Mouse (Mus musculus): ENCODE data around the gene Zcrb1. TPM values are rescaled to one million over a fixed set of nuclear protein-coding genes. Genes with fewer than 3 reads are reported as not detected.

Gene Zcrb1
- 85.3 and 92.3 TPM in 2 replicates for polyA plus RNA-seq (2011; ENCODE audit: insufficient read length, low read depth, missing spikeins)

- Histone ChIP-seq H3K4me3 (ENCODE audit: insufficient read depth, low read length) (peak within 1 kb of the TSS; percentile 89), H3K27ac (ENCODE audit: insufficient read depth, low read length) (peak within 1 kb of the TSS; percentile 19), H3K4me1 (ENCODE audit: control insufficient read depth, insufficient read depth, low read length) (peaks cover 2% of the 10 kb centered on the region; the same call in 1 of the 2 replicates)
- TF ChIP-seq POLR2A (IDR thresholded peaks at IDR 0.05; ENCODE audit: low read depth, low read length): 0 out of 2 replicates have a peak, but pooled peaks have one; percentile 53
- TF ChIP-seq CTCF (IDR thresholded peaks at IDR 0.05; ENCODE audit: borderline replicate concordance, insufficient read depth, low read length): no peak
These were observed at the start of gene Zcrb1, which contains the start of gene Pphln1 for GRCm38 (mm10) chr15:93397826-93398698. Gene Zcrb1, minus strand, starts transcription at chr15:93398334. Gene Pphln1, plus strand, starts transcription at chr15:93398350.

DNA sequence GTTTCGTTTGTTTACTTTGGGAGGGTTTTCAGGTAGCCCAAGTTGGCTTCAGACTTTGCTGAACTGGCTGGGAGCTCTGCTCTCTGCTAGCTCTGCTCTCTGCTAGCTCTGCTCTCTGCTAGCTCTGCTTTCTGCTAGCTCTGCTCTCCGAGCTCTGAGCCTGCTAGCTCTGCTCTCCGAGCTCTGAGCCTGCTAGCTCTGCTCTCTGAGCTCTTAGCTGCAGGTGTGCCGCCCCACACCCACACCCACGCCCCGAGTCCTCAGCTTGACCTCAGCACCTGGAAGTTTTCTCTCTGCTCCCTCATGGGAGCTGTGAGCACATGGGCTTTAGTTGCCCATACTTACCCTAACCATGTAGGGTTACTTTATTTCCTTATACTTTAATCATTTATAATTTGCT is 45.5 kb upstream of the Zcrb1 start:
- TF ChIP-seq POLR2A (IDR thresholded peaks at IDR 0.05; ENCODE audit: low read depth, low read length) (no peak), CTCF (IDR thresholded peaks at IDR 0.05; ENCODE audit: borderline replicate concordance, insufficient read depth, low read length) (no peak)
- Histone ChIP-seq H3K4me3 (ENCODE audit: insufficient read depth, low read length) (no peak overlapping the region), H3K4me1 (ENCODE audit: control insufficient read depth, insufficient read depth, low read length) (no peaks in the 10 kb centered on the region), H3K27ac (ENCODE audit: insufficient read depth, low read length) (no peak overlapping the region)

GRCm38 (mm10) chr15:93442271-93442670 is 44.1 kb upstream of the Zcrb1 start:
- Histone ChIP-seq H3K4me3 (ENCODE audit: insufficient read depth, low read length) (no peak overlapping the region), H3K27ac (ENCODE audit: insufficient read depth, low read length) (no peak overlapping the region), H3K4me1 (ENCODE audit: control insufficient read depth, insufficient read depth, low read length) (no peaks in the 10 kb centered on the region)
- TF ChIP-seq POLR2A (IDR thresholded peaks at IDR 0.05; ENCODE audit: low read depth, low read length): no peak

GRCm38 (mm10) chr15:93438663-93439062 is 40.5 kb upstream of the Zcrb1 start:
- no peak for TF ChIP-seq POLR2A (IDR thresholded peaks at IDR 0.05; ENCODE audit: low read depth, low read length)
- TF ChIP-seq CTCF (IDR thresholded peaks at IDR 0.05; ENCODE audit: borderline replicate concordance, insufficient read depth, low read length): peak; percentile 90; the same call in 1 of the 2 replicates
- no peak overlapping the region for H3K27ac ChIP-seq (ENCODE audit: insufficient read depth, low read length)
- no peaks in the 10 kb centered on the region for H3K4me1 ChIP-seq (ENCODE audit: control insufficient read depth, insufficient read depth, low read length)
- H3K4me3 ChIP-seq (ENCODE audit: insufficient read depth, low read length): no peak overlapping the region

DNA sequence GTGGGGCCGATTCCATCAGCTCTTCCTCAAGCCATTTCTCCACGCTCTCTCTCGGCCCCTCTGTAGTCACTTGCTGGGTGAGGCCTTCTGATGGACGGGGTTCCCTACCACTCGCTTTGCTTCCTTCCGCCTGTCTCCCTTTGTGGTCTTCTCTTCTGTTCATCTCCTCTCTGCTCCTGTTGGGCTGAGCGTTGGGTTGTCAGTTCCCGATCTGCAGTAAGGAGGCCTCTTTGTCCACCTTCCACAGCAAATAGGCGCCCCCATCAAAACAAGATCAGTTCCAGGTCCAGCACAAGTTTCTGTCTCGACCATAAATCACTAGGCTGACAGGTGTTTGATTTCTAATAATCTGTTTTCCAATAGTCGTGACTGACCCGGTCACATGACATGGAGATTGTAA is 37.9 kb upstream of the Zcrb1 start:
- no peak for TF ChIP-seq POLR2A (IDR thresholded peaks at IDR 0.05; ENCODE audit: low read depth, low read length)
- TF ChIP-seq CTCF (IDR thresholded peaks at IDR 0.05; ENCODE audit: borderline replicate concordance, insufficient read depth, low read length): no peak
- no peaks in the 10 kb centered on the region for H3K4me1 ChIP-seq (ENCODE audit: control insufficient read depth, insufficient read depth, low read length)

DNA sequence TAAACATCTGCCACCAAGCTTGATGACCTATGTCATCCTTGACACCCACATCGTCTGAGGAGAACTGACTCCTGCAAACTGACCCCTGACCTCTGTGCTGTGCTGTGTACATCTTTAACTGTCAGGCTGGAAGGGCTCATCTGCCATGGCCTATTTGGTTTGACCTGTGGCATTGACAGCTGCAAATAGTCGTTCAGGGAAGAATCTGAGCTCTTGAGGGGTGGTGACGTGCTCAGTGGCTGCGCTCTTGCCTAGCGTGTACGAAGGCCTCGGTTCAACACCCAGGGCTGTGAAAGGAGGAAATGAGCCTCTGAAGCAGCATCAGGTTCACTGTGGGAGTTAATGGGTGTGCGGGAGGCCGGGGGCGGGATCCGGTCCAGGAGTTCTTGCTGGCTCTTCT is 35.7 kb upstream of the Zcrb1 start:
- no peak for TF ChIP-seq POLR2A (IDR thresholded peaks at IDR 0.05; ENCODE audit: low read depth, low read length)
- no peak for TF ChIP-seq CTCF (IDR thresholded peaks at IDR 0.05; ENCODE audit: borderline replicate concordance, insufficient read depth, low read length)
- no peak overlapping the region for H3K4me3 ChIP-seq (ENCODE audit: insufficient read depth, low read length)
- H3K4me1 ChIP-seq (ENCODE audit: control insufficient read depth, insufficient read depth, low read length): no peaks in the 10 kb centered on the region
- no peak overlapping the region for H3K27ac ChIP-seq (ENCODE audit: insufficient read depth, low read length)

More for the DNA sequence above, 37.9 kb upstream of the Zcrb1 start:
- no peak overlapping the region for H3K27ac ChIP-seq (ENCODE audit: insufficient read depth, low read length)
- H3K4me3 ChIP-seq (ENCODE audit: insufficient read depth, low read length): no peak overlapping the region

GRCm38 (mm10) chr15:93422537-93422936 is 24.4 kb upstream of the Zcrb1 start:
- no peak overlapping the region for H3K27ac ChIP-seq (ENCODE audit: insufficient read depth, low read length)
- H3K4me1 ChIP-seq (ENCODE audit: control insufficient read depth, insufficient read depth, low read length): no peaks in the 10 kb centered on the region
- no peak overlapping the region for H3K4me3 ChIP-seq (ENCODE audit: insufficient read depth, low read length)
- TF ChIP-seq CTCF (IDR thresholded peaks at IDR 0.05; ENCODE audit: borderline replicate concordance, insufficient read depth, low read length): no peak
- no peak for TF ChIP-seq POLR2A (IDR thresholded peaks at IDR 0.05; ENCODE audit: low read depth, low read length)

DNA sequence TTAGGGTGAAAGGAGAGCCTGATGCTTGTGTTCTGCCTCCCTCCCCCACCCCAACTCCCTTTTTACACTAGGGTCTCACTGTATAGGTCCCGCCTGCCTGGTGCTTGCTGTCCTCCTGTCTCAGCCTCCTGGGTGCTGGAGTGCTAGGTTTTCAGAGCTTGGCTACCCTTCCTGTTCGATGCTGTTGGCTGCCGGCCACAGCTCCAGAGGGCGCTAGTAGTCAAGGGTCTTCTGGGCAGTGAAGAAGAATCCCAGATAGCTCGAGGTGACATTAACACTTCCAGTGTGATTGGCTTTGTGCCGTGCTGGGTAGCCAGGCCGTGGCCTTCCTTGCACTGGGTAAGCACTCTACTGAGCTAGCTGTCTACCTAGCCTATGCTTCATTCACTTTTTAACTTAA is 22.5 kb upstream of the Zcrb1 start:
- Histone ChIP-seq H3K4me1 (ENCODE audit: control insufficient read depth, insufficient read depth, low read length) (no peaks in the 10 kb centered on the region), H3K4me3 (ENCODE audit: insufficient read depth, low read length) (no peak overlapping the region), H3K27ac (ENCODE audit: insufficient read depth, low read length) (no peak overlapping the region)
- TF ChIP-seq POLR2A (IDR thresholded peaks at IDR 0.05; ENCODE audit: low read depth, low read length): no peak
- TF ChIP-seq CTCF (IDR thresholded peaks at IDR 0.05; ENCODE audit: borderline replicate concordance, insufficient read depth, low read length): no peak

- TF ChIP-seq CTCF (IDR thresholded peaks at IDR 0.05; ENCODE audit: borderline replicate concordance, insufficient read depth, low read length) (no peak), POLR2A (IDR thresholded peaks at IDR 0.05; ENCODE audit: low read depth, low read length) (no peak)
- no peak overlapping the region for H3K4me3 ChIP-seq (ENCODE audit: insufficient read depth, low read length)
- no peak overlapping the region for H3K27ac ChIP-seq (ENCODE audit: insufficient read depth, low read length)
- no peaks in the 10 kb centered on the region for H3K4me1 ChIP-seq (ENCODE audit: control insufficient read depth, insufficient read depth, low read length)
These were observed 18.2 kb upstream of the Zcrb1 start for GRCm38 (mm10) chr15:93416300-93416699.

DNA sequence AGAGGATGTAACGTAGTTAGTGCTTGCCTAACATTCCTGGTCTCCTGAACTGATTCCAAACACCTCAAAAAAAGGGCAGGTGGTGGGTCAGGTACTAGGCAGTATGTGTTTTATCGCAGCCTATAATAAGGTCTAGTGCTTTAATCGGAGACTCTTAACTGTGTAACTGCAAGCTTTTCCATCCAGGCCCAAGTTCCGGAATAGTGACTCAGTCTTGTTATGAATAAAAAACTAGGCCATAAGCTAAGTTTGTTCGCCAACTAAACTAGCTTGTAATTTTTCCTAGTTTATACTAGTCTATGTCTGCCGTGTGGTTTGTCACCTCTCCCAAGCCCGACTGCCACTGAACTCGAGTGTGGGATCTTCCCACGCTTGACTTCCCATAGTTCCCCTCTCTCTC is 16.3 kb upstream of the Zcrb1 start:
- no peaks in the 10 kb centered on the region for H3K4me1 ChIP-seq (ENCODE audit: control insufficient read depth, insufficient read depth, low read length)
- H3K4me3 ChIP-seq (ENCODE audit: insufficient read depth, low read length): no peak overlapping the region
- TF ChIP-seq POLR2A (IDR thresholded peaks at IDR 0.05; ENCODE audit: low read depth, low read length) (no peak), CTCF (IDR thresholded peaks at IDR 0.05; ENCODE audit: borderline replicate concordance, insufficient read depth, low read length) (no peak)

More for the DNA sequence above, 16.3 kb upstream of the Zcrb1 start:
- H3K27ac ChIP-seq (ENCODE audit: insufficient read depth, low read length): no peak overlapping the region

All from embryonic fibroblast, embryonic 13.5 days (primary cell).